Mouse (Mus musculus): ENCODE measurements around the gene Vhl.
A peak's percentile ranks its signal among the peaks of the same experiment; 100 is the strongest.
"Not testable (repeated sequence)": the region's sequence is repeated elsewhere in the genome, so short reads cannot be mapped to it uniquely, and the experiment has no call there.

Vhl gene

GRCm38 (mm10) chr6:113660492-113661352 is 37.0 kb downstream of the Vhl start:
- no peak for DNase-seq (ENCODE audit: low spot score in 2 of 2)

- DNase-seq (ENCODE audit: low spot score in 2 of 2), result no peak
These were observed 37.8 kb downstream of the Vhl start for GRCm38 (mm10) chr6:113661353-113662241.

- DNase-seq (ENCODE audit: low spot score in 2 of 2), result no peak
These were observed 39.4 kb downstream of the Vhl start for GRCm38 (mm10) chr6:113662964-113663700.

GRCm38 (mm10) chr6:113664305-113664704 is 40.5 kb downstream of the Vhl start:
- DNase-seq (ENCODE audit: low spot score in 2 of 2), result no peak

- no peak for DNase-seq (ENCODE audit: low spot score in 2 of 2)
These were observed 43.9 kb downstream of the Vhl start for GRCm38 (mm10) chr6:113667611-113668122.

GRCm38 (mm10) chr6:113668287-113669154 is 44.8 kb downstream of the Vhl start:
- DNase-seq (ENCODE audit: low spot score in 2 of 2), result peak; percentile 29 to 43

GRCm38 (mm10) chr6:113669821-113670220 is 46.1 kb downstream of the Vhl start:
- peak; percentile 50 to 57 for DNase-seq (ENCODE audit: low spot score in 2 of 2)

GRCm38 (mm10) chr6:113672029-113672428 is 48.3 kb downstream of the Vhl start:
- not testable (repeated sequence) for DNase-seq (ENCODE audit: low spot score in 2 of 2)

GRCm38 (mm10) chr6:113672989-113673388 is 49.2 kb downstream of the Vhl start:
- no peak for DNase-seq (ENCODE audit: low spot score in 2 of 2)

- no peak for DNase-seq (ENCODE audit: low spot score in 2 of 2)
These were observed 51.5 kb downstream of the Vhl start for GRCm38 (mm10) chr6:113675234-113675633.

GRCm38 (mm10) chr6:113675991-113676390 is 52.2 kb downstream of the Vhl start:
- no peak for DNase-seq (ENCODE audit: low spot score in 2 of 2)

GRCm38 (mm10) chr6:113677070-113677734 is 53.4 kb downstream of the Vhl start:
- no peak for DNase-seq (ENCODE audit: low spot score in 2 of 2)

GRCm38 (mm10) chr6:113678246-113679012 is 54.7 kb downstream of the Vhl start:
- no peak for DNase-seq (ENCODE audit: low spot score in 2 of 2)

GRCm38 (mm10) chr6:113679993-113680566 is 56.3 kb downstream of the Vhl start:
- no peak for DNase-seq (ENCODE audit: low spot score in 2 of 2)

All from thymus, postnatal 10 days (tissue).